Mouse (Mus musculus): ENCODE results near the gene Nlgn3. TPM values are rescaled to one million over a fixed set of nuclear protein-coding genes. Genes with fewer than 3 reads are reported as not detected.
A peak's percentile ranks its signal among the peaks of the same experiment; 100 is the strongest.
"Not testable (repeated sequence)": the region's sequence is repeated elsewhere in the genome, so short reads cannot be mapped to it uniquely, and the experiment has no call there.

The Nlgn3 gene
- total and polyA plus RNA-seq, 3 experiments: 0.04 to 0.76 (median 0.12) TPM

DNA sequence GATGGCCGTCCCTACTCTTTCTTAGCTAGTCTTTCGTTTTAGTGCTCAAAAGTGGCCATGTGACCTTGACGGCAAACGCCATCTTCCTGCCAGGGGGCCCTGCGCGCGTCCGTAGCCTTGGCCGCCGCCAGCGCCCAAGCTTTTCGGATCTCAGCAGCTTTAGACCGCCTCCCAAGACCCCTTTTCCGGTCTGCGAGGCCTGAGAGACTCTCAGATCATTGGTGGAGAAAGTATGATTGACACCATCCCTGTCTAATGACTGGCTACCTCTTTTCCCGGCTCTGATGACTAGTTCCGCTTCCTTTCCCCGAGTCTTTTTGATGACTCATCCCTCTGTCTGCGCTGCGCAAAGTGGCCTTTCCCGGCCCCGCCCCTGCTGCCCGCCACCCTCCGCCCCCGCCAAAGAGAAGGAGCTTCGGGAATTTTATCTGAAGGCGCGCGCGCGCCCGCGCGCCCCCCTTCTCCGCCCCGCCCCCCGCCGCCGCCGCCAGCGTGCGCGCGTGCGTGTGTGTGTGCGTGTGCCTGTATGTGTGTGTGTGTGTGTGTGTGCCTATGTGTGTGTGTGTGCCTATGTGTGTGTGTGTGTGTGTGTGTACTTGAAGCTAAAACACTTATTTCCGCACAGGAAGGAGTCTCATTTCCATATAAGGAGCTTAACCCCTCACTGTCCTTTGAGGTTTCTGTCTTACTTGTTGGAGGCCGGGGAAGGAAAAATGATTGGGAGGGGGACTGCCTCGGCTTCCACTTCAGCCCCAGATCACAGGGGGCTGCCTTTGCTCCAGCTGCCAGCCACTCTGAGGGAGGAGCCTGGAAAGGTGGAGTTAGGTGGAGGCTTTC lies 33.6 kb downstream of the Nlgn3 start (continued):
- TF ChIP-seq ZMIZ1 (IDR thresholded peaks at IDR 0.05; ENCODE audit: low read depth, low read length): no peak; the same call in 1 of the 2 replicates
- 0 out of 2 replicates have a peak, but pooled peaks have one; percentile 18 for TF ChIP-seq USF2 (conservative IDR thresholded peaks at IDR 0.05; ENCODE audit: low read depth, low read length)
- 0 out of 2 replicates have a peak, but pooled peaks have one; percentile 7 for TF ChIP-seq IRF4 (IDR thresholded peaks at IDR 0.05; ENCODE audit: low read depth, low read length)
- peak; percentile 39; the same call in 1 of the 2 replicates for TF ChIP-seq NELFE (IDR thresholded peaks at IDR 0.05; ENCODE audit: low read depth, low read length)
- TF ChIP-seq TCF12 (IDR thresholded peaks at IDR 0.05; ENCODE audit: low read depth, low read length): peak; percentile 21; the same call in 1 of the 2 replicates
- TF ChIP-seq POLR2A (IDR thresholded peaks at IDR 0.05; ENCODE audit: low read depth, low read length): peak; percentile 80
- no peak for TF ChIP-seq SMC3 (IDR thresholded peaks at IDR 0.05; ENCODE audit: low read depth, low read length)
- TF ChIP-seq ETS1 (conservative IDR thresholded peaks at IDR 0.05; ENCODE audit: low read depth, low read length): no peak
- no peak for TF ChIP-seq PAX5 (IDR thresholded peaks at IDR 0.05; ENCODE audit: low read length)
- peak; percentile 69 for TF ChIP-seq USF1 (IDR thresholded peaks at IDR 0.05; ENCODE audit: low read depth, low read length)
- TF ChIP-seq RCOR1 (conservative IDR thresholded peaks at IDR 0.05; ENCODE audit: low read depth, low read length): 0 out of 2 replicates have a peak, but pooled peaks have one; percentile 52

- peak; percentile 30 for DNase-seq (ENCODE audit: extremely low read depth)
- H3K36me3 ChIP-seq (replicated peaks in 1 of 2; ENCODE audit: control insufficient read depth in 1 of 2, insufficient read depth in 1 of 2, low read length in 1 of 2): no peaks in the 10 kb centered on the region
- no peaks in the 10 kb centered on the region for H3K27me3 ChIP-seq (replicated peaks)
- H3K4me1 ChIP-seq (ENCODE audit: control insufficient read depth in 1 of 2, insufficient read depth in 2 of 2): peaks cover 3 to 13% of the 10 kb centered on the region in 2 experiments; a peak in 3 of 4 replicates
- H3K79me2 ChIP-seq (replicated peaks; ENCODE audit: control insufficient read depth, extremely low read depth, insufficient read depth, poor library complexity, severe bottlenecking): no peaks in the 10 kb centered on the region
- in situ Hi-C loops (cut with MboI; ENCODE audit: low pct_ligation_motif_present, low pct_unique_long_range_greater_than_20kb, low sequenced_read_pairs): loop anchor here (5.0 kb wide), 1 partner anchor 202 kb away; no protein-coding TSS in a partner anchor
- H3K4me2 ChIP-seq (ENCODE audit: insufficient read depth, low read depth, poor library complexity, severe bottlenecking): no peak overlapping the region
- TF ChIP-seq GABPA (IDR thresholded peaks at IDR 0.05; ENCODE audit: insufficient replicate concordance, low read depth, low read length): no peak
- TF ChIP-seq SMC3 (IDR thresholded peaks at IDR 0.05; ENCODE audit: low read depth, low read length): peak; percentile 16; the same call in 1 of the 2 replicates
- TF ChIP-seq CTCF (conservative IDR thresholded peaks at IDR 0.05 in 1 of 2, IDR thresholded peaks at IDR 0.05 in 1 of 2; ENCODE audit: low read depth in 2 of 2, low read length in 2 of 2): peak; percentile 37 to 41; a peak in 2 of 4 replicates
- dilution Hi-C loops (cut with MboI; ENCODE audit: extremely low pct_ligation_motif_present, extremely low pct_unique_long_range_greater_than_20kb, low sequenced_read_pairs): no loop called here
- H3K4me3 ChIP-seq (replicated peaks in 1 of 3; ENCODE audit: low read depth in 2 of 3, low read length in 2 of 3, poor library complexity in 1 of 3): no peak overlapping the region
- H3K9ac ChIP-seq (ENCODE audit: insufficient read depth, low read depth): no peak overlapping the region
- no peak overlapping the region for H3K27ac ChIP-seq (ENCODE audit: insufficient read depth, low read depth)
- no peaks in the 10 kb centered on the region for H3K9me3 ChIP-seq (replicated peaks; ENCODE audit: low read length)
Observed at GRCm38 (mm10) chrX:101334606-101335005, 35.6 kb downstream of the Nlgn3 start.

DNA sequence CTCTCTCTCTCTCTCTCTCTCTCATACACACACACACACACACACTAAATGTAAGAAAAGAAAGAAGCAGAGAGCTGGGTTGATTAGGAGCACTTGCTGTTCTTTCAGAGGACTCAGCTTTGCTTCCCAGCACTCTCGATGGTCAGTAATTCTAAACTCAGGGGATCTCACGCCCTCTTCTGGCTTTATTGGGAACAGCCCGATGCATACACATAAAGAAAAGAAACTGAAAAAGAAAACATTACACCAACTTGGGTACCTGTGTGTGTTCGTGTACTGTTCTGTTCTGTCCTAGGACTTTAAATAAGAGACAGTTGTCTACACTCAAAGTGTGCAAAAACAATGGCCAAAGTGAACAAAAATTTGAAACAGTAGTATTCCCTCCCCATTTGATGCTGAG lies 39.7 kb downstream of the Nlgn3 start:
- DNase-seq (ENCODE audit: extremely low read depth): no peak

GRCm38 (mm10) chrX:101342837-101343236 lies 43.9 kb downstream of the Nlgn3 start:
- H3K4me3 ChIP-seq (replicated peaks in 1 of 3; ENCODE audit: low read depth in 2 of 3, low read length in 2 of 3, poor library complexity in 1 of 3); H3K27ac ChIP-seq (ENCODE audit: insufficient read depth, low read depth); H3K4me2 ChIP-seq (ENCODE audit: insufficient read depth, low read depth, poor library complexity, severe bottlenecking); DNase-seq (ENCODE audit: extremely low read depth); dilution Hi-C loops (cut with MboI; ENCODE audit: extremely low pct_ligation_motif_present, extremely low pct_unique_long_range_greater_than_20kb, low sequenced_read_pairs); H3K79me2 ChIP-seq (replicated peaks; ENCODE audit: control insufficient read depth, extremely low read depth, insufficient read depth, poor library complexity, severe bottlenecking); H3K27me3 ChIP-seq (replicated peaks); H3K36me3 ChIP-seq (replicated peaks in 1 of 2; ENCODE audit: control insufficient read depth in 1 of 2, insufficient read depth in 1 of 2, low read length in 1 of 2); in situ Hi-C loops (cut with MboI; ENCODE audit: low pct_ligation_motif_present, low pct_unique_long_range_greater_than_20kb, low sequenced_read_pairs); H3K9ac ChIP-seq (ENCODE audit: insufficient read depth, low read depth); H3K9me3 ChIP-seq (replicated peaks; ENCODE audit: low read length); H3K4me1 ChIP-seq (ENCODE audit: control insufficient read depth in 1 of 2, insufficient read depth in 2 of 2): not testable (repeated sequence)

More for the DNA sequence above, 39.7 kb downstream of the Nlgn3 start:
- Histone ChIP-seq H3K4me1 (ENCODE audit: control insufficient read depth in 1 of 2, insufficient read depth in 2 of 2) (peaks cover 3 to 10% of the 10 kb centered on the region in 2 experiments; a peak in 2 of 4 replicates), H3K27me3 (replicated peaks) (no peaks in the 10 kb centered on the region), H3K36me3 (replicated peaks in 1 of 2; ENCODE audit: control insufficient read depth in 1 of 2, insufficient read depth in 1 of 2, low read length in 1 of 2) (no peaks in the 10 kb centered on the region), H3K4me2 (ENCODE audit: insufficient read depth, low read depth, poor library complexity, severe bottlenecking) (peak overlapping the region; percentile 21; the same call in 1 of the 2 replicates), H3K4me3 (replicated peaks in 1 of 3; ENCODE audit: low read depth in 2 of 3, low read length in 2 of 3, poor library complexity in 1 of 3) (no peak overlapping the region), H3K27ac (ENCODE audit: insufficient read depth, low read depth) (no peak overlapping the region), H3K9me3 (replicated peaks; ENCODE audit: low read length) (no peaks in the 10 kb centered on the region), H3K9ac (ENCODE audit: insufficient read depth, low read depth) (no peak overlapping the region; the same call in 1 of the 2 replicates), H3K79me2 (replicated peaks; ENCODE audit: control insufficient read depth, extremely low read depth, insufficient read depth, poor library complexity, severe bottlenecking) (no peaks in the 10 kb centered on the region)
- dilution Hi-C loops (cut with MboI; ENCODE audit: extremely low pct_ligation_motif_present, extremely low pct_unique_long_range_greater_than_20kb, low sequenced_read_pairs) (no loop called here), in situ Hi-C loops (cut with MboI; ENCODE audit: low pct_ligation_motif_present, low pct_unique_long_range_greater_than_20kb, low sequenced_read_pairs) (no loop called here)
- TF ChIP-seq USF1 (IDR thresholded peaks at IDR 0.05; ENCODE audit: low read depth, low read length) (no peak), RAD21 (IDR thresholded peaks at IDR 0.05; ENCODE audit: low read depth, low read length) (peak; percentile 0), CTCF (conservative IDR thresholded peaks at IDR 0.05 in 1 of 2, IDR thresholded peaks at IDR 0.05 in 1 of 2; ENCODE audit: low read depth in 2 of 2, low read length in 2 of 2) (peak in 1 of 2 experiments; percentile 23; a peak in 1 of 4 replicates)
